Mouse (Mus musculus): Measurements from ENCODE around the gene Krt13. TPM values are rescaled to one million over a fixed set of nuclear protein-coding genes. Genes with fewer than 3 reads are reported as not detected.

Gene Krt13
- not detected in 2 replicates for polyA plus RNA-seq (2012)

GRCm38 (mm10) chr11:100121466-100121865 is at the start of gene Krt13:
Krt13 (minus strand) TSS chr11:100121566.
- no peak for TF ChIP-seq GATA1 (IDR thresholded peaks at IDR 0.05; ENCODE audit: low read length)

GRCm38 (mm10) chr11:100168765-100169762 is 47.7 kb upstream of the Krt13 start:
- TF ChIP-seq GATA1 (IDR thresholded peaks at IDR 0.05; ENCODE audit: low read length), result no peak

GRCm38 (mm10) chr11:100168071-100168470 is 46.7 kb upstream of the Krt13 start:
- TF ChIP-seq GATA1 (IDR thresholded peaks at IDR 0.05; ENCODE audit: low read length), result no peak

- no peak for TF ChIP-seq GATA1 (IDR thresholded peaks at IDR 0.05; ENCODE audit: low read length)
Measured at GRCm38 (mm10) chr11:100164392-100164791, 43.0 kb upstream of the Krt13 start.

GRCm38 (mm10) chr11:100157908-100158477 is 36.6 kb upstream of the Krt13 start:
- no peak for TF ChIP-seq GATA1 (IDR thresholded peaks at IDR 0.05; ENCODE audit: low read length)

- TF ChIP-seq GATA1 (IDR thresholded peaks at IDR 0.05; ENCODE audit: low read length), result no peak
Measured at GRCm38 (mm10) chr11:100157331-100157730, 36.0 kb upstream of the Krt13 start.

GRCm38 (mm10) chr11:100155497-100156255 is 34.3 kb upstream of the Krt13 start:
- TF ChIP-seq GATA1 (IDR thresholded peaks at IDR 0.05; ENCODE audit: low read length), result no peak

GRCm38 (mm10) chr11:100148615-100149330 is 27.4 kb upstream of the Krt13 start, which contains the start of gene Krt19:
Krt19 (minus strand) TSS chr11:100148665.
- no peak for TF ChIP-seq GATA1 (IDR thresholded peaks at IDR 0.05; ENCODE audit: low read length)

GRCm38 (mm10) chr11:100147566-100148353 is 26.4 kb upstream of the Krt13 start:
- TF ChIP-seq GATA1 (IDR thresholded peaks at IDR 0.05; ENCODE audit: low read length), result no peak

GRCm38 (mm10) chr11:100145858-100146560 is 24.6 kb upstream of the Krt13 start:
- TF ChIP-seq GATA1 (IDR thresholded peaks at IDR 0.05; ENCODE audit: low read length), result no peak

- TF ChIP-seq GATA1 (IDR thresholded peaks at IDR 0.05; ENCODE audit: low read length), result no peak
Measured at GRCm38 (mm10) chr11:100145104-100145503, 23.7 kb upstream of the Krt13 start.

- no peak for TF ChIP-seq GATA1 (IDR thresholded peaks at IDR 0.05; ENCODE audit: low read length)
Measured at GRCm38 (mm10) chr11:100140966-100141365, 19.6 kb upstream of the Krt13 start.

GRCm38 (mm10) chr11:100139391-100139790 is 18.0 kb upstream of the Krt13 start:
- no peak for TF ChIP-seq GATA1 (IDR thresholded peaks at IDR 0.05; ENCODE audit: low read length)

GRCm38 (mm10) chr11:100138809-100139208 is 17.4 kb upstream of the Krt13 start:
- no peak for TF ChIP-seq GATA1 (IDR thresholded peaks at IDR 0.05; ENCODE audit: low read length)
